Mouse (Mus musculus) layer of hippocampus, postnatal 10 days (tissue): ENCODE measurements around the gene Ifna9. TPM values are rescaled to one million over a fixed set of nuclear protein-coding genes. Genes with fewer than 3 reads are reported as not detected.
"Not testable (repeated sequence)": the region's sequence is repeated elsewhere in the genome, so short reads cannot be mapped to it uniquely, and the experiment has no call there.

Experiments used
- DNase-seq, 2 experiments: peaks; one replicate each; pipeline ENCODE4 v3.0.0; 2021; ENCODE audit warnings: low spot score in 2 of 2
- long read RNA-seq: library from polyadenylated mRNA; stranded (forward); transcript quantifications from one replicate; pipeline ENCODE4 v2.0.0, GENCODE M21; 2023
- total RNA-seq, 2 experiments: library from RNA; stranded (reverse); gene quantifications; 2 replicates each; pipeline ENCODE4 v1.2.3; 2021

The Ifna9 gene
- total RNA-seq: not detected
- long read RNA-seq: 0 reads

GRCm38 (mm10) chr4:88592285-88592684 lies at the start of gene Ifna9:
Gene Ifna9 (minus strand): TSS chr4:88592385.
- DNase-seq: no peak

GRCm38 (mm10) chr4:88641077-88641831 lies 49.1 kb upstream of the Ifna9 start:
- DNase-seq: peak; percentile 96 to 98

GRCm38 (mm10) chr4:88640704-88641076 lies 48.5 kb upstream of the Ifna9 start:
- no peak for DNase-seq

- DNase-seq: no peak
These were observed 42.1 kb upstream of the Ifna9 start, which contains the start of gene C87499 for GRCm38 (mm10) chr4:88634311-88634710. Gene C87499 (minus strand): TSS chr4:88634411.

GRCm38 (mm10) chr4:88603276-88603675 lies 11.1 kb upstream of the Ifna9 start, which contains the start of gene Ifna12:
Gene Ifna12 (minus strand): TSS chr4:88603376.
- DNase-seq: no peak

GRCm38 (mm10) chr4:88571698-88572097 lies 20.5 kb downstream of the Ifna9 start, which contains the start of gene Ifna14:
Gene Ifna14 (minus strand): TSS chr4:88571798.
- DNase-seq: no peak

- DNase-seq: no peak
These were observed 30.4 kb downstream of the Ifna9 start for GRCm38 (mm10) chr4:88561791-88562190.

- DNase-seq: not testable (repeated sequence)
These were observed 34.0 kb downstream of the Ifna9 start, which contains the start of gene Ifna15 for GRCm38 (mm10) chr4:88558145-88558544. Gene Ifna15 (minus strand): TSS chr4:88558245.

GRCm38 (mm10) chr4:88550161-88550945 lies 41.8 kb downstream of the Ifna9 start:
- peak; percentile 57 to 69 for DNase-seq

GRCm38 (mm10) chr4:88547986-88548385 lies 44.2 kb downstream of the Ifna9 start:
- no peak for DNase-seq

GRCm38 (mm10) chr4:88543649-88544234 lies 48.4 kb downstream of the Ifna9 start:
- no peak for DNase-seq

Other genes with a start within 250 kb of the Ifna9 start
- 1 to 10 TPM; 3.7 to 3.8 TPM for gene Hacd4, start 153.5 kb downstream of the Ifna9 start, total RNA-seq
- gene Ifnb1, start 69.6 kb downstream of the Ifna9 start, total RNA-seq: not detected
- not detected for gene Ifna15, start 34.1 kb downstream of the Ifna9 start, total RNA-seq
- gene Ifna14, start 20.6 kb downstream of the Ifna9 start, total RNA-seq: not detected
- not detected for gene Ifna12, start 11.0 kb upstream of the Ifna9 start, total RNA-seq
- not detected for gene C87499, start 42.0 kb upstream of the Ifna9 start, total RNA-seq
- gene Ifna13, start 52.1 kb upstream of the Ifna9 start, total RNA-seq: not detected
- gene Ifna16, start 84.5 kb upstream of the Ifna9 start, total RNA-seq: not detected
- not detected for gene Ifna2, start 91.5 kb upstream of the Ifna9 start, total RNA-seq
- not detected for gene Ifnab, start 99.0 kb upstream of the Ifna9 start, total RNA-seq
- 1 to 10 TPM; 1.2 to 1.3 TPM for gene Gm26566, start 129.4 kb upstream of the Ifna9 start, total RNA-seq
- 100 to 1,000 TPM; 102 to 104 TPM for gene Klhl9, start 130.1 kb upstream of the Ifna9 start, total RNA-seq
- gene Gm13271, start 162.5 kb upstream of the Ifna9 start, total RNA-seq: not detected
- gene Gm13283, start 167.7 kb upstream of the Ifna9 start, total RNA-seq: not detected
- gene Gm13290, start 181.4 kb upstream of the Ifna9 start, total RNA-seq: not detected
- not detected for gene Gm13289, start 184.5 kb upstream of the Ifna9 start, total RNA-seq
- not detected for gene Gm13272, start 187.5 kb upstream of the Ifna9 start, total RNA-seq
- not detected for gene Ifnz, start 189.7 kb upstream of the Ifna9 start, total RNA-seq
- gene Gm13276, start 193.3 kb upstream of the Ifna9 start, total RNA-seq: not detected
- gene Gm13277, start 196.2 kb upstream of the Ifna9 start, total RNA-seq: not detected
- not detected for gene Gm13278, start 199.2 kb upstream of the Ifna9 start, total RNA-seq
- not detected for gene Gm13275, start 202.1 kb upstream of the Ifna9 start, total RNA-seq
- gene Gm13279, start 205.0 kb upstream of the Ifna9 start, total RNA-seq: not detected
- not detected for gene Gm13285, start 207.3 kb upstream of the Ifna9 start, total RNA-seq
- not detected for gene Gm13287, start 210.9 kb upstream of the Ifna9 start, total RNA-seq
- not detected for gene Gm13288, start 213.1 kb upstream of the Ifna9 start, total RNA-seq
- not detected for gene Ifna7, start 223.8 kb upstream of the Ifna9 start, total RNA-seq
- gene Ifna11, start 227.6 kb upstream of the Ifna9 start, total RNA-seq: not detected
- not detected for gene Ifna6, start 235.0 kb upstream of the Ifna9 start, total RNA-seq
- gene Ifna5, start 243.1 kb upstream of the Ifna9 start, total RNA-seq: not detected
- not detected for gene Ifna4, start 249.5 kb upstream of the Ifna9 start, total RNA-seq